ENCODE assay signal across 8 mouse cellular contexts in the genomic region with DNA sequence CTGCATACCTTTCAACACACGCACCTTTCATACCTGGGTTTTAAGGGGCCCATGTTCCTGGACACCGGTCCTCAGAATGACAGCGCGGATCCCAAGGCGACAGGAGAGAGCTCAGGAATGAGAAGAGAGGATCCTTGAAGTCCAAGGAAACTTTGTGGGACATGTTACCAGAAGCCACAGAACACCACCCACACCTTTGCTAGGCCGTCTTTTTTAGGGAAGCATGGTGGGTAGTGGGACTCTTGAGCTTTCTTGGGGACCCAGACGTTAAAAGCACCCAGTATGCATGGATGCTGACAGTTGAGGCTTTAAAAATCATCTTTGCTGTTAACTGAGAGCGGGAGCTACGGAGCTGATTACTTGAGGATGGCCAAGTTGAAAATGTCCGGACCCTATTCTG. TPM values are rescaled to one million over a fixed set of nuclear protein-coding genes. Genes with fewer than 3 reads are reported as not detected.
DNase-seq lines count a peak whose midpoint lies in the region; ATAC-seq and TF ChIP-seq lines count a peak whose summit lies in the region.

No protein-coding gene starts in this region.

- no peaks in the 10 kb centered on the region for H3K9me3 ChIP-seq in stomach, embryonic 14.5 days (ENCODE audit: control insufficient read depth, low read depth, low read length)
- H3K9me3 ChIP-seq in stomach, postnatal 0 days (ENCODE audit: control insufficient read depth, low read length), result no peaks in the 10 kb centered on the region
- H3K9me3 ChIP-seq in forebrain, postnatal 0 days (ENCODE audit: low read length), result no peaks in the 10 kb centered on the region
- no peaks in the 10 kb centered on the region for H3K9me3 ChIP-seq in liver, embryonic 13.5 days (replicated peaks)
- no peaks in the 10 kb centered on the region for H3K9me3 ChIP-seq in stomach, embryonic 15.5 days

- H3K4me1 ChIP-seq in stomach, embryonic 14.5 days (ENCODE audit: control insufficient read depth, insufficient read depth, low read length), result peaks cover 17% of the 10 kb centered on the region; the same call in 1 of the 2 replicates
- H3K4me1 ChIP-seq in stomach, postnatal 0 days (replicated peaks; ENCODE audit: control insufficient read depth, insufficient read depth), result 0 out of 2 replicates have a peak, but pooled peaks cover 7% of the 10 kb centered on the region
- H3K4me1 ChIP-seq in forebrain, postnatal 0 days (ENCODE audit: insufficient read depth), result peaks cover 27% of the 10 kb centered on the region
- peaks cover 48% of the 10 kb centered on the region for H3K4me1 ChIP-seq in liver, embryonic 13.5 days (replicated peaks)
- H3K4me1 ChIP-seq in stomach, embryonic 15.5 days, result peaks cover 34% of the 10 kb centered on the region
- H3K4me1 ChIP-seq in lung, adult 2 months (ENCODE audit: control insufficient read depth, insufficient read depth, low read length), result peaks cover 6% of the 10 kb centered on the region; the same call in 1 of the 2 replicates

- ATAC-seq in stomach, embryonic 14.5 days (ENCODE audit: insufficient number of reproducible peaks, insufficient read depth, low FRiP score, low read depth), result no peak
- no peak for ATAC-seq in stomach, postnatal 0 days (ENCODE audit: low FRiP score, low TSS enrichment)
- no peak for ATAC-seq in forebrain, postnatal 0 days
- ATAC-seq in liver, embryonic 13.5 days (ENCODE audit: low read depth), result no peak
- ATAC-seq in stomach, embryonic 15.5 days (ENCODE audit: insufficient read depth, low FRiP score, low read depth), result no peak
- no peak for ATAC-seq in frontal cortex, adult (ENCODE audit: low TSS enrichment)

- H3K4me3 ChIP-seq in stomach, embryonic 14.5 days (ENCODE audit: low read depth, low read length), result 0 out of 2 replicates have a peak overlapping the region, but pooled peaks have one; percentile 48
- no peak overlapping the region for H3K4me3 ChIP-seq in stomach, postnatal 0 days (ENCODE audit: low read depth, low read length)
- H3K4me3 ChIP-seq in forebrain, postnatal 0 days (ENCODE audit: low read depth, low read length), result peak overlapping the region; percentile 41
- H3K4me3 ChIP-seq in liver, embryonic 13.5 days (replicated peaks), result peak overlapping the region; percentile 50; the same call in 1 of the 2 replicates
- 0 out of 2 replicates have a peak overlapping the region, but pooled peaks have one; percentile 47 for H3K4me3 ChIP-seq in stomach, embryonic 15.5 days (replicated peaks)
- no peak overlapping the region for H3K4me3 ChIP-seq in lung, adult 2 months (replicated peaks; ENCODE audit: extremely low read depth, low read depth, low read length)

- H3K4me2 ChIP-seq in stomach, embryonic 14.5 days (replicated peaks; ENCODE audit: low read depth, low read length), result peak overlapping the region; percentile 98
- H3K4me2 ChIP-seq in stomach, postnatal 0 days (replicated peaks; ENCODE audit: low read depth), result no peak overlapping the region
- peak overlapping the region; percentile 95 for H3K4me2 ChIP-seq in forebrain, postnatal 0 days (ENCODE audit: low read depth)
- peak overlapping the region; percentile 69 for H3K4me2 ChIP-seq in liver, embryonic 13.5 days
- H3K4me2 ChIP-seq in stomach, embryonic 15.5 days, result 0 out of 2 replicates have a peak overlapping the region, but pooled peaks have one; percentile 96

- H3K36me3 ChIP-seq in stomach, embryonic 14.5 days (ENCODE audit: control insufficient read depth, insufficient read depth, low read length), result no peaks in the 10 kb centered on the region
- H3K36me3 ChIP-seq in stomach, postnatal 0 days (ENCODE audit: control insufficient read depth, insufficient read depth, low read length), result no peaks in the 10 kb centered on the region
- H3K36me3 ChIP-seq in forebrain, postnatal 0 days (ENCODE audit: insufficient read depth), result no peaks in the 10 kb centered on the region
- no peaks in the 10 kb centered on the region for H3K36me3 ChIP-seq in liver, embryonic 13.5 days
- H3K36me3 ChIP-seq in stomach, embryonic 15.5 days, result no peaks in the 10 kb centered on the region

- no peak for TF ChIP-seq CTCF in stomach, postnatal 0 days (IDR thresholded peaks at IDR 0.05; ENCODE audit: low read depth)
- TF ChIP-seq CTCF in forebrain, postnatal 0 days (IDR thresholded peaks at IDR 0.05; ENCODE audit: low read depth), result no peak
- TF ChIP-seq CTCF in lung, adult 2 months (IDR thresholded peaks at IDR 0.05; ENCODE audit: insufficient read depth, low read length), result no peak

- no peak for DNase-seq in stomach, postnatal 0 days (ENCODE audit: low spot score)
- no peak for DNase-seq in forebrain, postnatal 0 days
- DNase-seq in liver, embryonic 13.5 days, result no peak
- DNase-seq in cerebellum, adult 8-10 months, result no peak
- DNase-seq in lung, adult 2 months, result no peak

- H3K27me3 ChIP-seq in stomach, embryonic 14.5 days (ENCODE audit: control insufficient read depth, insufficient read depth, low read length), result peaks cover 48% of the 10 kb centered on the region
- peaks cover 9% of the 10 kb centered on the region for H3K27me3 ChIP-seq in stomach, postnatal 0 days (ENCODE audit: control insufficient read depth, insufficient read depth, low read length)
- 0 out of 2 replicates have a peak, but pooled peaks cover 8% of the 10 kb centered on the region for H3K27me3 ChIP-seq in forebrain, postnatal 0 days (ENCODE audit: insufficient read depth, low read length)
- peaks cover 85% of the 10 kb centered on the region for H3K27me3 ChIP-seq in liver, embryonic 13.5 days
- peaks cover 67% of the 10 kb centered on the region for H3K27me3 ChIP-seq in stomach, embryonic 15.5 days (replicated peaks)

- 49% methylated on average over 10 of the region's 10 CpGs for WGBS in stomach, embryonic 14.5 days
- WGBS in stomach, postnatal 0 days, result 60% methylated on average over 10 of the region's 10 CpGs
- 52% methylated on average over 10 of the region's 10 CpGs for WGBS in forebrain, postnatal 0 days
- 39% methylated on average over 10 of the region's 10 CpGs for WGBS in liver, embryonic 13.5 days (ENCODE audit: insufficient replicate concordance)
- 56% methylated on average over 10 of the region's 10 CpGs for WGBS in stomach, embryonic 15.5 days
- 53% methylated on average over 10 of the region's 10 CpGs for WGBS in lung, adult 2 months

- no peak overlapping the region for H3K9ac ChIP-seq in stomach, embryonic 14.5 days (replicated peaks; ENCODE audit: low read depth, low read length)
- H3K9ac ChIP-seq in stomach, postnatal 0 days (ENCODE audit: low read length), result no peak overlapping the region
- peak overlapping the region; percentile 46; the same call in 1 of the 2 replicates for H3K9ac ChIP-seq in forebrain, postnatal 0 days
- H3K9ac ChIP-seq in liver, embryonic 13.5 days, result no peak overlapping the region
- no peak overlapping the region for H3K9ac ChIP-seq in stomach, embryonic 15.5 days

- TF ChIP-seq POLR2A in lung, adult 2 months (IDR thresholded peaks at IDR 0.05; ENCODE audit: borderline replicate concordance, extremely low read depth, low read depth, low read length), result no peak

- no peak overlapping the region for H3K27ac ChIP-seq in stomach, embryonic 14.5 days (ENCODE audit: low read length)
- H3K27ac ChIP-seq in stomach, postnatal 0 days (replicated peaks), result no peak overlapping the region
- peak overlapping the region; percentile 79 for H3K27ac ChIP-seq in forebrain, postnatal 0 days (ENCODE audit: low read depth, low read length)
- H3K27ac ChIP-seq in liver, embryonic 13.5 days, result no peak overlapping the region
- H3K27ac ChIP-seq in stomach, embryonic 15.5 days, result no peak overlapping the region

- TF ChIP-seq EP300 in stomach, postnatal 0 days (optimal IDR thresholded peaks at IDR 0.05), result no peak

RNA-seq across cellular contexts. Expression of a gene that starts 1.1 kb away (rescaled TPM):
- 3.8 and 4.8 TPM in 2 replicates for polyA plus RNA-seq in stomach, embryonic 14.5 days (2014; fragmentation: Nextera tagmentation; extraction: Ambion mirVana)
- polyA plus RNA-seq in stomach, postnatal 0 days (2015; fragmentation: Nextera tagmentation; extraction: Ambion mirVana), result 24.3 and 26.5 TPM in 2 replicates
- total RNA-seq in forebrain, postnatal 0 days (2014; rRNA removed), result 24.7 and 30.2 TPM in 2 replicates
- 40.9 and 46.5 TPM in 2 replicates for polyA plus RNA-seq in forebrain, postnatal 0 days (2015; fragmentation: Nextera tagmentation; extraction: Ambion mirVana)
- 0.59 and 0.77 TPM in 2 replicates for polyA plus RNA-seq in liver, embryonic 13.5 days (2015; fragmentation: Nextera tagmentation; extraction: Ambion mirVana)
- 6.0 and 6.1 TPM in 2 replicates for polyA plus RNA-seq in stomach, embryonic 15.5 days (2015; fragmentation: Nextera tagmentation; extraction: Ambion mirVana)
- 1.6 and 2.0 TPM in 2 replicates for polyA plus RNA-seq in lung, adult 2 months (2012; rRNA removed)

RNA-seq across cellular contexts. Expression of a gene that starts 16.2 kb away (rescaled TPM):
- polyA plus RNA-seq in stomach, embryonic 14.5 days (2014; fragmentation: Nextera tagmentation; extraction: Ambion mirVana), result 525 and 538 TPM in 2 replicates
- 991 and 1,062 TPM in 2 replicates for polyA plus RNA-seq in stomach, postnatal 0 days (2015; fragmentation: Nextera tagmentation; extraction: Ambion mirVana)
- total RNA-seq in forebrain, postnatal 0 days (2014; rRNA removed), result 236 and 279 TPM in 2 replicates
- 1,027 and 1,112 TPM in 2 replicates for polyA plus RNA-seq in forebrain, postnatal 0 days (2015; fragmentation: Nextera tagmentation; extraction: Ambion mirVana)
- polyA plus RNA-seq in liver, embryonic 13.5 days (2015; fragmentation: Nextera tagmentation; extraction: Ambion mirVana), result 412 and 430 TPM in 2 replicates
- 621 and 623 TPM in 2 replicates for polyA plus RNA-seq in stomach, embryonic 15.5 days (2015; fragmentation: Nextera tagmentation; extraction: Ambion mirVana)
- 166 and 181 TPM in 2 replicates for polyA plus RNA-seq in lung, adult 2 months (2012; rRNA removed)

RNA-seq across cellular contexts. Expression of a gene that starts 32.4 kb away (rescaled TPM):
- 22.5 and 23.6 TPM in 2 replicates for polyA plus RNA-seq in stomach, embryonic 14.5 days (2014; fragmentation: Nextera tagmentation; extraction: Ambion mirVana)
- polyA plus RNA-seq in stomach, postnatal 0 days (2015; fragmentation: Nextera tagmentation; extraction: Ambion mirVana), result 12.4 and 13.0 TPM in 2 replicates
- total RNA-seq in forebrain, postnatal 0 days (2014; rRNA removed), result 25.1 and 29.9 TPM in 2 replicates
- polyA plus RNA-seq in forebrain, postnatal 0 days (2015; fragmentation: Nextera tagmentation; extraction: Ambion mirVana), result 19.8 and 26.8 TPM in 2 replicates
- polyA plus RNA-seq in liver, embryonic 13.5 days (2015; fragmentation: Nextera tagmentation; extraction: Ambion mirVana), result 7.6 and 8.2 TPM in 2 replicates
- polyA plus RNA-seq in stomach, embryonic 15.5 days (2015; fragmentation: Nextera tagmentation; extraction: Ambion mirVana), result 18.7 and 19.7 TPM in 2 replicates
- 9.5 and 16.9 TPM in 2 replicates for polyA plus RNA-seq in lung, adult 2 months (2012; rRNA removed)

RNA-seq across cellular contexts. Expression of a gene that starts 37.0 kb away (rescaled TPM):
- polyA plus RNA-seq in stomach, embryonic 14.5 days (2014; fragmentation: Nextera tagmentation; extraction: Ambion mirVana), result 17.9 and 20.0 TPM in 2 replicates
- polyA plus RNA-seq in stomach, postnatal 0 days (2015; fragmentation: Nextera tagmentation; extraction: Ambion mirVana), result 42.4 and 48.7 TPM in 2 replicates
- total RNA-seq in forebrain, postnatal 0 days (2014; rRNA removed), result 252 and 282 TPM in 2 replicates
- polyA plus RNA-seq in forebrain, postnatal 0 days (2015; fragmentation: Nextera tagmentation; extraction: Ambion mirVana), result 167 and 175 TPM in 2 replicates
- 7.2 and 8.2 TPM in 2 replicates for polyA plus RNA-seq in liver, embryonic 13.5 days (2015; fragmentation: Nextera tagmentation; extraction: Ambion mirVana)
- polyA plus RNA-seq in stomach, embryonic 15.5 days (2015; fragmentation: Nextera tagmentation; extraction: Ambion mirVana), result 19.8 and 22.4 TPM in 2 replicates
- 10.9 and 12.0 TPM in 2 replicates for polyA plus RNA-seq in lung, adult 2 months (2012; rRNA removed)

RNA-seq across cellular contexts. Expression of a gene that starts 47.7 kb away (rescaled TPM):
- 31.8 and 33.1 TPM in 2 replicates for polyA plus RNA-seq in stomach, embryonic 14.5 days (2014; fragmentation: Nextera tagmentation; extraction: Ambion mirVana)
- 24.6 and 26.1 TPM in 2 replicates for polyA plus RNA-seq in stomach, postnatal 0 days (2015; fragmentation: Nextera tagmentation; extraction: Ambion mirVana)
- 46.1 and 47.8 TPM in 2 replicates for total RNA-seq in forebrain, postnatal 0 days (2014; rRNA removed)
- polyA plus RNA-seq in forebrain, postnatal 0 days (2015; fragmentation: Nextera tagmentation; extraction: Ambion mirVana), result 37.9 and 49.3 TPM in 2 replicates
- polyA plus RNA-seq in liver, embryonic 13.5 days (2015; fragmentation: Nextera tagmentation; extraction: Ambion mirVana), result 12.3 and 13.2 TPM in 2 replicates
- 38.9 and 48.4 TPM in 2 replicates for polyA plus RNA-seq in stomach, embryonic 15.5 days (2015; fragmentation: Nextera tagmentation; extraction: Ambion mirVana)
- 18.1 and 28.4 TPM in 2 replicates for polyA plus RNA-seq in lung, adult 2 months (2012; rRNA removed)

Comparison
In these comparisons a context has a peak if more than half of its experiments do, and no peak if none do; other contexts are left out.
1. H3K4me3 ChIP-seq: peak in stomach, embryonic 14.5 days (single experiment), forebrain, postnatal 0 days (single experiment), liver, embryonic 13.5 days (single experiment) and stomach, embryonic 15.5 days (single experiment); none in stomach, postnatal 0 days (single experiment) and lung, adult 2 months (single experiment).